Mouse (Mus musculus) lung, postnatal 10 days (tissue): ENCODE data around the gene Ifitm10.
A peak's percentile ranks its signal among the peaks of the same experiment; 100 is the strongest.
"Not testable (repeated sequence)": the region's sequence is repeated elsewhere in the genome, so short reads cannot be mapped to it uniquely, and the experiment has no call there.

Experiments
- DNase-seq: peaks from one replicate; pipeline ENCODE4 v3.0.0; 2021

Gene Ifitm10

GRCm38 (mm10) chr7:142373641-142374412 is at the start of gene Ifitm10:
TSS of gene Ifitm10 (minus strand) at chr7:142373753.
- no peak for DNase-seq

- no peak for DNase-seq
Measured at GRCm38 (mm10) chr7:142421826-142422225, 48.3 kb upstream of the Ifitm10 start.

GRCm38 (mm10) chr7:142419887-142420286 is 46.3 kb upstream of the Ifitm10 start:
- DNase-seq: no peak

- no peak for DNase-seq
Measured at GRCm38 (mm10) chr7:142418679-142419078, 45.1 kb upstream of the Ifitm10 start.

- no peak for DNase-seq
Measured at GRCm38 (mm10) chr7:142418027-142418426, 44.5 kb upstream of the Ifitm10 start.

- DNase-seq: no peak
Measured at GRCm38 (mm10) chr7:142416225-142416624, 42.7 kb upstream of the Ifitm10 start.

- no peak for DNase-seq
Measured at GRCm38 (mm10) chr7:142415314-142415713, 41.8 kb upstream of the Ifitm10 start.

GRCm38 (mm10) chr7:142413285-142413684 is 39.7 kb upstream of the Ifitm10 start:
- DNase-seq: no peak

- no peak for DNase-seq
Measured at GRCm38 (mm10) chr7:142409603-142410002, 36.0 kb upstream of the Ifitm10 start.

- no peak for DNase-seq
Measured at GRCm38 (mm10) chr7:142408686-142409085, 35.1 kb upstream of the Ifitm10 start.

GRCm38 (mm10) chr7:142407935-142408334 is 34.4 kb upstream of the Ifitm10 start:
- DNase-seq: no peak

GRCm38 (mm10) chr7:142405134-142405533 is 31.6 kb upstream of the Ifitm10 start:
- DNase-seq: not testable (repeated sequence)

GRCm38 (mm10) chr7:142403591-142403990 is 30.0 kb upstream of the Ifitm10 start:
- DNase-seq: no peak

GRCm38 (mm10) chr7:142400750-142401142 is 27.2 kb upstream of the Ifitm10 start:
- DNase-seq: no peak

- no peak for DNase-seq
Measured at GRCm38 (mm10) chr7:142400112-142400749, 26.7 kb upstream of the Ifitm10 start.

GRCm38 (mm10) chr7:142399250-142399649 is 25.7 kb upstream of the Ifitm10 start:
- no peak for DNase-seq

GRCm38 (mm10) chr7:142398052-142398451 is 24.5 kb upstream of the Ifitm10 start:
- DNase-seq: no peak

GRCm38 (mm10) chr7:142396611-142397010 is 23.1 kb upstream of the Ifitm10 start:
- DNase-seq: no peak

GRCm38 (mm10) chr7:142395472-142395871 is 21.9 kb upstream of the Ifitm10 start:
- DNase-seq: no peak

- no peak for DNase-seq
Measured at GRCm38 (mm10) chr7:142394261-142395190, 21.0 kb upstream of the Ifitm10 start.

- peak; percentile 36 for DNase-seq
Measured at GRCm38 (mm10) chr7:142393191-142393590, 19.6 kb upstream of the Ifitm10 start.

- DNase-seq: no peak
Measured at GRCm38 (mm10) chr7:142391609-142392008, 18.1 kb upstream of the Ifitm10 start.

GRCm38 (mm10) chr7:142391108-142391507 is 17.6 kb upstream of the Ifitm10 start:
- no peak for DNase-seq
